Mouse (Mus musculus) hindbrain, embryonic 11.5 days (tissue): ENCODE data around the gene Dtx3l. TPM values are rescaled to one million over a fixed set of nuclear protein-coding genes. Genes with fewer than 3 reads are reported as not detected.
"Not testable (repeated sequence)": the region's sequence is repeated elsewhere in the genome, so short reads cannot be mapped to it uniquely, and the experiment has no call there.

Experiments used
- ATAC-seq: fragments of 200-750 bp; cut with Nextera tagmentation; 2 replicates; pipeline ENCODE4 v1.8.0; 2017; ENCODE audit warnings: mild to moderate bottlenecking, moderate TSS enrichment, moderate library complexity; ENCODE audit not compliant: low FRiP score
- DNase-seq: peaks from one replicate; pipeline ENCODE4 v3.0.0-alpha.2; 2015; ENCODE audit warnings: low spot score
- H3K27ac ChIP-seq: fragments of 300-500 bp; sonication (generic); 2 replicates; pipeline ENCODE4 v1.5.1; 2014; ENCODE audit warnings: mild to moderate bottlenecking, low read depth, low read length
- H3K27me3 ChIP-seq: fragments of 300-500 bp; sonication (generic); 2 replicates; pipeline ENCODE4 v1.6.1; 2014; ENCODE audit warnings: mild to moderate bottlenecking, low read length, moderate library complexity, mixed read lengths; ENCODE audit not compliant: control insufficient read depth, insufficient read depth
- H3K36me3 ChIP-seq: fragments of 300-500 bp; sonication (generic); 2 replicates; pipeline ENCODE4 v1.6.1; 2014; ENCODE audit warnings: mild to moderate bottlenecking, low read length, moderate library complexity, mixed read lengths; ENCODE audit not compliant: control insufficient read depth, insufficient read depth
- H3K4me1 ChIP-seq: fragments of 300-500 bp; sonication (generic); replicated peaks from 2 replicates; pipeline ENCODE4 v1.6.1; 2014; ENCODE audit warnings: low read length, mixed read lengths; ENCODE audit not compliant: control insufficient read depth, insufficient read depth
- H3K4me2 ChIP-seq: fragments of 300-500 bp; sonication (generic); replicated peaks from 2 replicates; pipeline ENCODE4 v1.6.1; 2014; ENCODE audit warnings: mild to moderate bottlenecking, low read depth, low read length
- H3K4me3 ChIP-seq: fragments of 300-500 bp; sonication (generic); 2 replicates; pipeline ENCODE4 v1.5.1; 2014; ENCODE audit warnings: low read depth, low read length
- H3K9ac ChIP-seq: fragments of 300-500 bp; sonication (generic); 2 replicates; pipeline ENCODE4 v1.6.1; 2014; ENCODE audit warnings: low read depth, low read length
- H3K9me3 ChIP-seq: fragments of 300-500 bp; sonication (generic); 2 replicates; pipeline ENCODE4 v1.6.1; 2016; ENCODE audit warnings: low read length; ENCODE audit not compliant: control insufficient read depth
- WGBS: fragments of 180-500 bp; shearing (Covaris S2); extraction: QIAGEN DNeasy Blood & Tissue Kit; methylation state at CpG from one replicate; pipeline ENCODE4 v1.1.7; 2014; 5-methylcytosine and 5-hydroxymethylcytosine counted together
- polyA plus RNA-seq: library from polyadenylated mRNA; unstranded; fragments of >200 nt; fragmentation: Nextera tagmentation; extraction: Ambion mirVana; gene quantifications from 2 replicates; pipeline ENCODE4 v1.2.1, GENCODE M21; 2014

The Dtx3l gene
- 2.2 and 2.5 TPM in 2 replicates for polyA plus RNA-seq

GRCm38 (mm10) chr16:35938211-35939151, at the start of gene Dtx3l, which contains the start of gene Parp9:
Gene Dtx3l (minus strand): TSS chr16:35939151.
Gene Parp9 (plus strand): TSS chr16:35938470.
- Histone ChIP-seq H3K4me3 (peak within 1 kb of the TSS; percentile 56), H3K36me3 (no peaks in the 10 kb centered on the region), H3K9ac (peak within 1 kb of the TSS; percentile 65), H3K4me2 (peak within 1 kb of the TSS; percentile 94), H3K27me3 (peaks cover 6% of the 10 kb centered on the region; the same call in 1 of the 2 replicates), H3K27ac (no peak within 1 kb of the TSS), H3K9me3 (no peaks in the 10 kb centered on the region), H3K4me1 (peaks cover 3% of the 10 kb centered on the region; the same call in 1 of the 2 replicates)
- 1% methylated on average over 52 of the region's 52 CpGs for WGBS
- ATAC-seq (no peak), DNase-seq (peak; percentile 67)

GRCm38 (mm10) chr16:35987930-35988329, 49.0 kb upstream of the Dtx3l start:
- 87% methylated on average over 1 of the region's 1 CpGs for WGBS
- no peak for DNase-seq
- Histone ChIP-seq H3K4me2 (no peak overlapping the region), H3K4me3 (no peak overlapping the region), H3K27me3 (no peaks in the 10 kb centered on the region), H3K36me3 (no peaks in the 10 kb centered on the region), H3K4me1 (no peaks in the 10 kb centered on the region), H3K9me3 (no peaks in the 10 kb centered on the region), H3K9ac (no peak overlapping the region), H3K27ac (no peak overlapping the region)
- no peak for ATAC-seq

DNA sequence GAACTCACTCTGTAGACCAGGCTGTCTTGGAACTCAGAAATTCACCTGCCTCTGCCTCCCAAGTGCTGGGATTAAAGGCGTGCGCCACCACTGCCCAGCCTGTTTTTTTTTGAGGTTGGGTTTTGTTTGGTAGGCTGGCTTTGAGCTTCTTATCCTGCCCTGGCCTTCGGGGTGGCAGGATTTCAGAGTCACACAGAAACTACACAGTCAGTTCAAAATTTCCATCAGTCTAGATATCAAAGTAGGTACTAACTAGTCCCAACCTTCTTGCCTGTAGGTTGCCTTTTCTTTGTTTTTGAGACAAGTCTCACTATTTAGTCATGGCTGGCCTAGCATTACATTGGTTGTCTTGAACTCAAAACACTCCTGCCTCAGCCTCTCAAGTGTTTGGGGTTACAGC, 45.5 kb upstream of the Dtx3l start:
- no peaks in the 10 kb centered on the region for H3K9me3 ChIP-seq
- no peak overlapping the region for H3K9ac ChIP-seq
- no peaks in the 10 kb centered on the region for H3K36me3 ChIP-seq
- 66% methylated on average over 3 of the region's 3 CpGs for WGBS
- H3K4me3 ChIP-seq: peak overlapping the region; percentile 92; the same call in 1 of the 2 replicates
- peaks cover 4% of the 10 kb centered on the region; the same call in 1 of the 2 replicates for H3K27me3 ChIP-seq
- no peaks in the 10 kb centered on the region for H3K4me1 ChIP-seq
- DNase-seq (no peak), ATAC-seq (no peak)
- H3K4me2 ChIP-seq: peak overlapping the region; percentile 60
- H3K27ac ChIP-seq: no peak overlapping the region

GRCm38 (mm10) chr16:35983517-35984101, 44.7 kb upstream of the Dtx3l start:
- WGBS: 1% methylated on average over 63 of the region's 86 CpGs
- Histone ChIP-seq H3K9me3 (no peaks in the 10 kb centered on the region), H3K4me3 (peak overlapping the region; percentile 92), H3K4me1 (no peaks in the 10 kb centered on the region), H3K4me2 (peak overlapping the region; percentile 60), H3K27ac (peak overlapping the region; percentile 99), H3K36me3 (no peaks in the 10 kb centered on the region), H3K9ac (peak overlapping the region; percentile 89), H3K27me3 (peaks cover 4% of the 10 kb centered on the region; the same call in 1 of the 2 replicates)
- ATAC-seq (peak; percentile 81), DNase-seq (no peak)

- H3K9ac ChIP-seq: peak overlapping the region; percentile 89
- under 1% methylated on average over 44 of the region's 54 CpGs for WGBS
- H3K27me3 ChIP-seq: peaks cover 4% of the 10 kb centered on the region; the same call in 1 of the 2 replicates
- H3K4me2 ChIP-seq: peak overlapping the region; percentile 60
- peak overlapping the region; percentile 99 for H3K27ac ChIP-seq
- DNase-seq (peak; percentile 96), ATAC-seq (peak; percentile 96)
- H3K4me3 ChIP-seq: peak overlapping the region; percentile 92
- no peaks in the 10 kb centered on the region for H3K9me3 ChIP-seq
- H3K4me1 ChIP-seq: no peaks in the 10 kb centered on the region
- no peaks in the 10 kb centered on the region for H3K36me3 ChIP-seq
Observed at GRCm38 (mm10) chr16:35982902-35983516, 44.1 kb upstream of the Dtx3l start.

DNA sequence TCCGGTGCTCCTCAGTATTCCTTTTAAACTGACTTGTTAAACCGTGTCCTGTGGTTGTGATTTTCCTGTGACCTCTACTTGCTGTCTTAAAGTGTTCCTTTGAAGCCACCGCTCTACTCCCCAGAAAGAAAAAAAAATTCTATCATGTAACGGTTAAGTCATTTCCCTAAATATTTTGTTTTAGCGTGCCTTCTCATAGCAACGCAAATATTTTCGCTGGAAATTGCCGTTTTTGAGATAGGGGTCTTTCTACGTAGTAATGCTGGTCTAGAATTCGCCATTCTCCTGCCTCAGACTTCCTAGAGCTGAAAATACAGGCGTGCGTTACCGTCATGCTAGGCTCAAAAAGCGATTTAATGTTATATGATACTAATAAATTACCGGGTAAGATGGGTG, 43.6 kb upstream of the Dtx3l start:
- no peaks in the 10 kb centered on the region for H3K36me3 ChIP-seq
- WGBS: 7% methylated on average over 15 of the region's 15 CpGs
- peak overlapping the region; percentile 89; the same call in 1 of the 2 replicates for H3K9ac ChIP-seq
- ATAC-seq (no peak; the same call in 1 of the 2 replicates), DNase-seq (no peak)
- no peaks in the 10 kb centered on the region for H3K9me3 ChIP-seq
- no peaks in the 10 kb centered on the region for H3K4me1 ChIP-seq
- peaks cover 4% of the 10 kb centered on the region; the same call in 1 of the 2 replicates for H3K27me3 ChIP-seq
- H3K27ac ChIP-seq: no peak overlapping the region
- peak overlapping the region; percentile 60 for H3K4me2 ChIP-seq
- H3K4me3 ChIP-seq: peak overlapping the region; percentile 92

DNA sequence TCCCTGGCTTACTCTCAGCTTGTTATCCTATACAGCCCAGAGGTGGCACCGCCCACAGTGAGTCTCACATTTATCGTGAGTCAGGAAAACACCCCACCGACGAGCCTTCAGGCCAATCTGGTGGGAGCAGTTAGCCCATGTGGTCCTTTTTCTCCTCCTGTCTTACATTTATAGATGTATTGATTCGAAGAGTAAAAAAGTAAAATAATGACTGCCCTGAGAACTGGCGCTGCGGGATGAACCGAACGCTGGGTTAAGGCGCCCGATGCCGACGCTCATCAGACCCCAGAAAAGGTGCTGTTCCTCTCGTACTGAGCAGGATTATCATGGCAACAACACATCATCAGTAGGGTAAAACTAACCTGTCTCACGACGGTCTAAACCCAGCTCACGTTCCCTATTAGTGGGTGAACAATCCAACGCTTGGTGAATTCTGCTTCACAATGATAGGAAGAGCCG, 42.4 kb upstream of the Dtx3l start:
- Histone ChIP-seq H3K36me3 (no peaks in the 10 kb centered on the region), H3K4me1 (no peaks in the 10 kb centered on the region), H3K4me2 (no peak overlapping the region), H3K9ac (no peak overlapping the region), H3K27me3 (peaks cover 4% of the 10 kb centered on the region; the same call in 1 of the 2 replicates), H3K27ac (no peak overlapping the region), H3K4me3 (no peak overlapping the region), H3K9me3 (no peaks in the 10 kb centered on the region)
- DNase-seq: peak; percentile 100
- whole genome bisulfite sequencing: 49% methylated on average over 19 of the region's 19 CpGs
- ATAC-seq: peak; percentile 66

DNA sequence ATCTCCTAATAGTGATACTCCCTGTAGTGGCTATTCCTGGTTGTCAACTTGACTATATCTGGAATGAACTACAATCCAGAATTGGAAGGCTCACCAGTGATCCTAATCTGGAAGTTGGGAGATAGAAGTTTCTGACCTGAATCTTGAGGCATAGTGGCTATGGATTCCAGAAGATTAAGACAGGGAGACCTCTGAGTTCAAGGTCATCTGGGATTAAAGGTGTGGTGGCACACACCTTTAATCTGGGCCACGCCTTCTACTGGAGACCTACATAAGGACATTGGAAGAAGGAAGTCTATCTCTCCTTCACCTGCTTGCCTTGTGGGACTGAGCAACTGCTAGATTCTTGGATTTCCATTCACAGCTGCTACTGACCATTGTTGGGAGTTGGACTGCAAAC, 39.5 kb upstream of the Dtx3l start, which contains the start of gene Kpna1:
TSS of gene Kpna1 (plus strand) at position 301 of the 400 bp plus-strand sequence.
- H3K4me3 ChIP-seq, H3K4me1 ChIP-seq, H3K27me3 ChIP-seq, H3K27ac ChIP-seq, H3K36me3 ChIP-seq, H3K9ac ChIP-seq, H3K4me2 ChIP-seq, ATAC-seq, H3K9me3 ChIP-seq, DNase-seq: not testable (repeated sequence)
- WGBS: 95% methylated on average over 1 of the region's 1 CpGs
